Mouse (Mus musculus): ENCODE measurements around the gene Dclk1. TPM values are rescaled to one million over a fixed set of nuclear protein-coding genes. Genes with fewer than 3 reads are reported as not detected.

The Dclk1 gene
- polyA plus RNA-seq, 1 experiment, result 70.4 TPM

DNA sequence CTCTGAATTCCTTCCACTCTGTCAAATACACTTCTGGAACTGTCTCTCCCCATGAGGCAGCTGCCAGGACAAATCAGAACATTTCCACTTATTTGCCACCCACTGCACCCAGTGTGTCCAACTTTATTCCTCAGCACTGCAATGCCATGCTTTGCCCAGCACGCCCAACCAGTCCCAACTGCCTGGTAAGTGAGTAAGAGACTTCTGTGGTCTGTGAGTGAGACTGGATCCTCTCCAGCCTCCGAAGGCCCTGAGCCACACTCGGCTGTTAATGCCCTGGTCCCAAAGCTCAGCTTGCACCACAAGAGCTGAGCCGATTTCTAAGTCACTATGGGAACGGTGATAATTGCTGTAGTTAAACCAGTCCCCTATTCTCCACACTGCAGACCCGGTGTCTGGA is 34.5 kb upstream of the Dclk1 start:
- peak; percentile 68 to 88 (median 78) for TF ChIP-seq MYOD1 (IDR thresholded peaks at IDR 0.05; ENCODE audit: control insufficient read depth in 1 of 3, insufficient read length in 2 of 3, low read depth in 2 of 3)
- no peak for TF ChIP-seq TCF12 (IDR thresholded peaks at IDR 0.05; ENCODE audit: insufficient read depth, poor library complexity, severe bottlenecking)

DNA sequence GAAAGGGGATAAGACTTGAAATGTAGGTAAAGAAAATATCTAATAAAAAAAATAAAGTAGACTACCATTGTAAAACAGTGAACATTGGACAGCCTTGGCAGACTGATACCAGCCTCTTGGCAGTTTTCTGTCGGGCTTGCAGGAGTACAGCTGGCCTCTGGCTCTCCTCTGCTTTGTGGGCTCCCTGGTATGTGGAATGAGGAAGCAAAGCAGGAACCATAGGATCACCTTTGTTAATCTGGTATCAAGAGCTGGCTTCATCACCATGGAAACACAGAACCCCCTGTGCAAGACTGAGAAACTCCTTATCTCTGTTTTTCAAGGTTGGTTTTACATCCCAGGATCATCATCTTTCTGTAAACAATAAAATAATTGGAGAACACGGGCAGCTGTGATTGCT is 29.9 kb upstream of the Dclk1 start:
- Histone ChIP-seq H3K4me3 (no peak overlapping the region), H3K27me3 (ENCODE audit: control insufficient read depth, insufficient read depth, insufficient read length) (no peaks in the 10 kb centered on the region), H3K4me2 (ENCODE audit: low read depth) (no peak overlapping the region), H3K36me3 (ENCODE audit: control insufficient read depth, insufficient read depth) (no peaks in the 10 kb centered on the region), H3K79me2 (ENCODE audit: control insufficient read depth, insufficient read depth) (no peaks in the 10 kb centered on the region), H3ac (ENCODE audit: control insufficient read depth, insufficient read length) (no peak overlapping the region)
- TF ChIP-seq MYOG (IDR thresholded peaks at IDR 0.05; ENCODE audit: control insufficient read depth in 1 of 3, insufficient read depth in 1 of 3, insufficient read length in 2 of 3, low read depth in 2 of 3), result peak in 1 of 3 experiments; percentile 4
- TF ChIP-seq E2F4 (IDR thresholded peaks at IDR 0.05; ENCODE audit: insufficient read depth), result no peak

More for the DNA sequence above, 34.5 kb upstream of the Dclk1 start:
- no peaks in the 10 kb centered on the region for H3K27me3 ChIP-seq (ENCODE audit: control insufficient read depth, insufficient read depth, insufficient read length)
- no peaks in the 10 kb centered on the region for H3K36me3 ChIP-seq (ENCODE audit: control insufficient read depth, insufficient read depth)
- peak overlapping the region; percentile 51 for H3K4me2 ChIP-seq (ENCODE audit: low read depth)
- H3K79me2 ChIP-seq (ENCODE audit: control insufficient read depth, insufficient read depth), result no peaks in the 10 kb centered on the region
- H3K4me3 ChIP-seq, result no peak overlapping the region
- H3ac ChIP-seq (ENCODE audit: control insufficient read depth, insufficient read length), result no peak overlapping the region

DNA sequence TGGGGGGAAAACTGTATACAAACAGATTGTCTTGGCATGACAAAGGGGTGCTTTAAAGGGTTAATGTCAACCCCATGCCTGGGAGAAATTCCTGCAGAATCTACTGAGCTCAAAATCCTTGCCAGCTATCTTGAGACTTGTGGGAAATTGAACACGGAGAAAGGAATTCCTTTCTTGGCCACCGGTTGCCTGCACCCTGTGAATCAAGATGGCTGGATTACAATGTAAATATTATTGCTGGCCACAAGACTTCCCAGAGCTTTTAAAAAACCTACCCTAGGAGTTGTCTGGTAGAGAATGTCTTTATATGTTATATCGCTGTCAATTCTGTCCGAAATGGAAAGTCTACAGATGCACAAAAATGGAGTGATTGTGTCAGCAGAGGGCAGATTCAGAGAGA is 28.4 kb upstream of the Dclk1 start:
- H3K36me3 ChIP-seq (ENCODE audit: control insufficient read depth, insufficient read depth), result no peaks in the 10 kb centered on the region
- H3K79me2 ChIP-seq (ENCODE audit: control insufficient read depth, insufficient read depth), result no peaks in the 10 kb centered on the region
- H3K4me2 ChIP-seq (ENCODE audit: low read depth), result peak overlapping the region; percentile 73
- H3ac ChIP-seq (ENCODE audit: control insufficient read depth, insufficient read length), result no peak overlapping the region
- TF ChIP-seq USF1 (IDR thresholded peaks at IDR 0.05; ENCODE audit: low read depth) (no peak), E2F4 (IDR thresholded peaks at IDR 0.05; ENCODE audit: insufficient read depth) (no peak), MYOD1 (IDR thresholded peaks at IDR 0.05; ENCODE audit: control insufficient read depth in 1 of 3, insufficient read length in 2 of 3, low read depth in 2 of 3) (no peak), POLR2A (IDR thresholded peaks at IDR 0.05; ENCODE audit: insufficient read length, low read depth) (no peak), CEBPB (IDR thresholded peaks at IDR 0.05; ENCODE audit: insufficient read depth, poor library complexity, severe bottlenecking) (no peak), REST (IDR thresholded peaks at IDR 0.05; ENCODE audit: insufficient read depth, insufficient read length) (no peak), POLR2AphosphoS2 (IDR thresholded peaks at IDR 0.05; ENCODE audit: insufficient read length, low read depth) (no peak), SRF (IDR thresholded peaks at IDR 0.05; ENCODE audit: control insufficient read depth, insufficient read length, low read depth) (no peak), MAX (IDR thresholded peaks at IDR 0.05; ENCODE audit: low read depth) (no peak), TCF12 (IDR thresholded peaks at IDR 0.05; ENCODE audit: insufficient read depth, poor library complexity, severe bottlenecking) (no peak)
- H3K4me3 ChIP-seq, result no peak overlapping the region
- no peaks in the 10 kb centered on the region for H3K27me3 ChIP-seq (ENCODE audit: control insufficient read depth, insufficient read depth, insufficient read length)

DNA sequence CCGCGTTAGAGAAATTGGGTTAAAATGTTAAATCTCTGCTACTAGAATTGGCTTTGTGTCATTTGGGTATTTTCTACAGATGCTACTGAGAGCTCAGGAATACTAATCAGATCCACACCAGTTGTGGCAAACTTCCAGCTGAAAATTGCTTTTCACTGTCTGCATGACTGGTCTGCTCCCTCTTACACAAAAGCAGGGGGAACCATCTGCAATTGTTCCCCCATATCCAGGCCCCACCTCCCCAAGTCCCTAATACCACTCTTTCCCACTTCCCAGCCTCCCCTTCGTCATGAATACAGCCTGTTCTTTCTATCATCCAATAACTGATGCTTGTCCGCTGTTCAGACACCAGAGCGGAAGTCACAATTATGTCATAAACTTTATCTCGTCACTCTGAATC is 27.8 kb upstream of the Dclk1 start:
- TF ChIP-seq TCF3 (IDR thresholded peaks at IDR 0.05; ENCODE audit: insufficient read length, low read depth) (no peak), USF1 (IDR thresholded peaks at IDR 0.05; ENCODE audit: low read depth) (no peak), POLR2AphosphoS2 (IDR thresholded peaks at IDR 0.05; ENCODE audit: insufficient read length, low read depth) (no peak), MYOD1 (IDR thresholded peaks at IDR 0.05; ENCODE audit: control insufficient read depth in 1 of 3, insufficient read length in 2 of 3, low read depth in 2 of 3) (no peak), CEBPB (IDR thresholded peaks at IDR 0.05; ENCODE audit: insufficient read depth, poor library complexity, severe bottlenecking) (no peak), MAX (IDR thresholded peaks at IDR 0.05; ENCODE audit: low read depth) (no peak), TCF12 (IDR thresholded peaks at IDR 0.05; ENCODE audit: insufficient read depth, poor library complexity, severe bottlenecking) (no peak), POLR2A (IDR thresholded peaks at IDR 0.05; ENCODE audit: insufficient read length, low read depth) (no peak), REST (IDR thresholded peaks at IDR 0.05; ENCODE audit: insufficient read depth, insufficient read length) (no peak), MYOG (IDR thresholded peaks at IDR 0.05; ENCODE audit: control insufficient read depth in 1 of 3, insufficient read depth in 1 of 3, insufficient read length in 2 of 3, low read depth in 2 of 3) (no peak), SRF (IDR thresholded peaks at IDR 0.05; ENCODE audit: control insufficient read depth, insufficient read length, low read depth) (no peak), E2F4 (IDR thresholded peaks at IDR 0.05; ENCODE audit: insufficient read depth) (no peak)
- H3K4me3 ChIP-seq, result no peak overlapping the region
- no peak overlapping the region for H3ac ChIP-seq (ENCODE audit: control insufficient read depth, insufficient read length)
- no peaks in the 10 kb centered on the region for H3K36me3 ChIP-seq (ENCODE audit: control insufficient read depth, insufficient read depth)
- H3K27me3 ChIP-seq (ENCODE audit: control insufficient read depth, insufficient read depth, insufficient read length), result no peaks in the 10 kb centered on the region
- peak overlapping the region; percentile 73 for H3K4me2 ChIP-seq (ENCODE audit: low read depth)
- H3K79me2 ChIP-seq (ENCODE audit: control insufficient read depth, insufficient read depth), result no peaks in the 10 kb centered on the region

DNA sequence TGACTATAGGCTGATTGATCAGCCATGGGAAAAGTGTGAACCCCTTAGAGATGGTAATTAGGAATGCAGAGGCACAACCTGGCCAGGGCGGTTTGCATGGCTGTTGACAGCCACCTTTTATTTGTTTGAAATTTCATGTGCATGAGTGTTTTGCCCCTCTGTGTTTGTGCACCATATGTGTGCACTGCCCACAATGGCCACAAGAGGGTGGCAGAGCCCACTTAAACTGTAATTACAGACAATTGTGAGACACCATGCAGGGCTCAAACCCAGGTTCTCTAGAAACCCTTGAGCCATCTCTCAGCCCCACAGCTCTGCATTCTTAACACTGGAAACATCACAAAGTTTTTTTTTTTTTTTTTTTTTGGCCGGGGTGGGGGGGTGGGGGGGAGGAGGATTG is 19.7 kb upstream of the Dclk1 start:
- Histone ChIP-seq H3K27me3 (ENCODE audit: control insufficient read depth, insufficient read depth, insufficient read length) (no peaks in the 10 kb centered on the region), H3ac (ENCODE audit: control insufficient read depth, insufficient read length) (no peak overlapping the region), H3K79me2 (ENCODE audit: control insufficient read depth, insufficient read depth) (no peaks in the 10 kb centered on the region), H3K4me3 (no peak overlapping the region), H3K4me2 (ENCODE audit: low read depth) (no peak overlapping the region), H3K36me3 (ENCODE audit: control insufficient read depth, insufficient read depth) (no peaks in the 10 kb centered on the region)
- no peak for TF ChIP-seq MYOG (IDR thresholded peaks at IDR 0.05; ENCODE audit: control insufficient read depth in 1 of 3, insufficient read depth in 1 of 3, insufficient read length in 2 of 3, low read depth in 2 of 3)
- no peak for TF ChIP-seq POLR2AphosphoS2 (IDR thresholded peaks at IDR 0.05; ENCODE audit: insufficient read length, low read depth)
- no peak for TF ChIP-seq MAX (IDR thresholded peaks at IDR 0.05; ENCODE audit: low read depth)
- TF ChIP-seq SRF (IDR thresholded peaks at IDR 0.05; ENCODE audit: control insufficient read depth, insufficient read length, low read depth), result no peak
- no peak for TF ChIP-seq TCF3 (IDR thresholded peaks at IDR 0.05; ENCODE audit: insufficient read length, low read depth)
- TF ChIP-seq E2F4 (IDR thresholded peaks at IDR 0.05; ENCODE audit: insufficient read depth), result no peak
- TF ChIP-seq REST (IDR thresholded peaks at IDR 0.05; ENCODE audit: insufficient read depth, insufficient read length), result no peak
- no peak for TF ChIP-seq TCF12 (IDR thresholded peaks at IDR 0.05; ENCODE audit: insufficient read depth, poor library complexity, severe bottlenecking)
- TF ChIP-seq MYOD1 (IDR thresholded peaks at IDR 0.05; ENCODE audit: control insufficient read depth in 1 of 3, insufficient read length in 2 of 3, low read depth in 2 of 3), result no peak
- TF ChIP-seq CEBPB (IDR thresholded peaks at IDR 0.05; ENCODE audit: insufficient read depth, poor library complexity, severe bottlenecking), result no peak
- no peak for TF ChIP-seq USF1 (IDR thresholded peaks at IDR 0.05; ENCODE audit: low read depth)
- TF ChIP-seq POLR2A (IDR thresholded peaks at IDR 0.05; ENCODE audit: insufficient read length, low read depth), result no peak

Measured in myocyte (in vitro differentiated cells).